Mouse (Mus musculus) right cerebral cortex, postnatal 25 days (tissue): ENCODE measurements around the gene Polr2h.

Source experiments
- DNase-seq: peaks from one replicate; pipeline ENCODE4 v3.0.0; 2022

Polr2h gene

DNA sequence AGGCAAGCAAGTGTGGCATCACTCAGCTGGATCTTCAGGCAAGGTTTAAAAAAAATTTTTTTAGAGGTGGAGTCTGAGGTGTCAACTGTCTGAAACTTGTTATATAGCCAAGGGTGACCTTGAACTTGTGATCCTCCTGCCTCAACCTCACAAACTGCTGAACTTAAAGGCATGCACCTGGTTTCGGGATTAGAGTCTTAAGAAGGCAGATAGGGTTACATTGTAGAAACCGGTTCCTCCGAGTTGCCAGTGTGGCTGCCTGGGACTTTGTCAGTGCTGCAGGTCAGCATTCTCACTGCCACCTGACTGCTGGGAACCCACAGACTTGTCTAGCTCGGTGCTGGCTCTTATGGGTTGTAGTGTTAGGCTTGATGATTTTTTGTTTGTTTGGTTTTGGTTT lies 5.8 kb downstream of the Polr2h start:
- no peak for DNase-seq

DNA sequence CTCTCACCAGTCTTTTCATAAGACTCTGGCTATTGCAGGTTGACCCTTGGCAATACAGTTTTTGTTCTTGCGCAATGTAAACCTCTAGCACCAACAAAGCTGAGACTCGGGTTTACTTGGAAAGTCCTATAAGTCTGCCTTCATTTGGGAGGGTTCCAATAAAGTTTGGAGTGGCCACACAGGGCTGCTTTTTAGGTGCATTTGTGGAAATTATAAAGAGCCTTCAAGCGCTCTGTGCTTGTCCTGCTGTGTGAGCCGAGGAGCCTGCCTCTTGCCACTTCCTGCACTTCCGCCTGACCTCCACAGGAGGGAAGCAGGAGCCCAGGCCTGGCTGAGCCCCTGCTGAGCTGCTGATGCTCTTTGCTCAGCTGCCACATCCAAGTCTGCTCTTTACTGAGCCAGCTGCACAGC lies 6.9 kb downstream of the Polr2h start:
- peak; percentile 29 for DNase-seq

- DNase-seq, result no peak
These were observed 7.9 kb downstream of the Polr2h start for GRCm38 (mm10) chr16:20725321-20725720.

DNA sequence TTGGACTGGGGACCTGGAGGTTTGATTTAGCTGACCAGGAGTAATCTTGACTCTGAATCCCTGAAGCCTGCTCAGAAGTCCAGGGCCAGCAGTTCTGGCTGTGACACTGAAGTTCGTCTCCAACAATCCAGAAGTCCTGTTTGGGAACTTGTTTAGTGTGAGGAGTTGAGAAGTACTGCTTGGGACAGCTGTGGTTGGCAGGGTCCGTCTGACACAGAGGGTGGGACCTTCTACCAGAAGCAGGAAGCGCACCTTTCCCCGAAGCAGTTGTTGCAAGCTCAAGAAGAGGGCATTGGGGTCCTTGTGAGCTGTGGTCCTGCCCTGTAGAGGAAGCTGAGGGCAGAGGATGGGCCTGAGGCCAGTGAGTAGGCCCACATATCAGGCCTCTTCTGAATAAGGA lies 8.3 kb downstream of the Polr2h start:
- no peak for DNase-seq

DNA sequence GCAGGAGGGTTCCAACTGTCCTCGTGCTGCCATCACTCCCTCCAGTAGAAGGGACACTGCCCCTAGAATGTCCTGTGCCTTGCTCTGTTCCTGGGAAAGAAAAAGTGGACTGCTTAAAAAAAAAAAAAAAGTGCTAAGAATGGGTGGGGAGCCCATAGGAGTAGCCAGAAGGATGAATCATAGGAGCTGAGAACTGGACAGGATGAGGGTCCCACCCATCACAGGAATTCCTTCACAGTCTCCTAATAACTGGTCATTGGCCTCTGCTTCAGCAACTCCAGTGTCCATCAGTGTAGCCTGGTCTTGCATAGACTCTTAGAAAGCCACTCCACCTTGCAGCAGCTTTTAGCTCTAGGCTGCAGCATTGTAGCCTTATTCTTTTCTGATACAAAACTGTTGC lies 8.9 kb downstream of the Polr2h start:
- no peak for DNase-seq

DNA sequence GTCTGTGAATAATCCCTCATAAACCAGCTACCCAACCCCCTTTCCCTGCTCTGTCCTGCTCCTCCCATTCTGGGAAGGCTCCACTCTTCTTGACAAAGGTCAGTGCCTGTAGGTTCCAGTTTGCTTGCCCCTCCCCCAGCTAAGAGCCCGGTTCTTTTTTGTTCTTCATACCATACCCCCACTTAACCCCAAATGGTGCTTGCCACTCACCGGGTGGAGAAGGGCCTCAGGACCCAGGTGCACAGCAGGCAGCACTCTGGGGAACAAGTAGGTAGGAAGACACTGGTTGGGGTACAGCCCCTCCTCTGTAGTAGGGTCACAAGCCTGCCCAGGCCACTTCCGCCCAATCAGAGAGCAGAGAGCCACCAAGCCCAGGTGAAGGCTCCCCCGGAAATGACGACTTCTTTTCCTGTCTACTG lies 12.8 kb downstream of the Polr2h start:
- DNase-seq, result no peak

DNA sequence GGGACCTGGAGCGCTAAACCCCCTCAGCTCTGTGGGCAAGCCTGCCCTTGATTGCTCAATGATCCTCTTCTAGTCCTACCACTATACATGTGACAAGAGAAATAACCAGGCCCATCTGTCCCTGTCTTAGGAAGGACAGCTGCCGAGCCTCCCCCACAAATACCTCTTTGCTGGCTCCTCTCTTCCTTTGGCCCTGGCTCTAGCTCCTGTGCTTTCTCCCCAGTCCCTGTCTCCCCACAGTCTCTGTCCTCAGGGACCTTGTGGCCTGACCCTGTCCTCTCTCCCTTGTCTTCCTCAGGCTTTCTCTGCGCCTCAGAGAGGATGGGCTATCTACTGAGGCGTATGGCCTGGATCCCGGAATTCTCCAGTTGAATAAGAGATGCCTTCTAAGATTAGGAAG lies 14.2 kb downstream of the Polr2h start:
- peak; percentile 52 for DNase-seq

DNA sequence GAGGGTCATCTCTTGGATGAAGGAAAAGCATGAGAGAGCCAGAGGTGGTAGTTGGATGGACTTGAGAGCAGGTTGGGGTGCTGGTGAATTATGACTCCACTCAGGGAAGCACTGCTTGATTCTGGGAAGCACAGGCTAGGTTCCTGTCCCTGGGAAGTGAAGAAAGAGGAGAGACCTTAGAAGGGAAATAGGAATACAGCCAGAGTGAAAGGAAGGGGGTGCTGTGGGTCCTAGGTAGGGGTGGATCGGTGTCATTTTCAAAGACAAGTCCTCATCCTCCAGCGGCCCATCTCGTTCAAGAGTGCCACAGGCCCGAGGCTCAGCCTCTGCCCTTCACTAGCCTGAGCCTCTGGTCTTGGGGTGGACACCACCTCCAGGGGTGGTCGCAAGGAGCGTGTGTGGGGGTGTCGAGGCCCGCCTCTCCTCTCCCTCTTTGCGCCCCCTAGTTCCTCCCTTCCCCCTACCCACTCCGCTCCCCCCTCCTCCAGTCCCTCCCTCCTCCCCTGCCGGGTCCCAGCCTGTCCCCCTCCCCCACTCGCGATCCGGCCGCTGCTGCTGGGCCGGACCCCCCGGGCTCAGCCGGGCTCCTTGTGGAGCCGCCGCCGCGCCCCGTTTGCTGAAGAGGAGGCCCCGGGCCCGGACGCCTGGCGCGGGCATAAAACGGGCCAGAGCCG lies 14.9 kb downstream of the Polr2h start:
- peak; percentile 23 for DNase-seq

DNA sequence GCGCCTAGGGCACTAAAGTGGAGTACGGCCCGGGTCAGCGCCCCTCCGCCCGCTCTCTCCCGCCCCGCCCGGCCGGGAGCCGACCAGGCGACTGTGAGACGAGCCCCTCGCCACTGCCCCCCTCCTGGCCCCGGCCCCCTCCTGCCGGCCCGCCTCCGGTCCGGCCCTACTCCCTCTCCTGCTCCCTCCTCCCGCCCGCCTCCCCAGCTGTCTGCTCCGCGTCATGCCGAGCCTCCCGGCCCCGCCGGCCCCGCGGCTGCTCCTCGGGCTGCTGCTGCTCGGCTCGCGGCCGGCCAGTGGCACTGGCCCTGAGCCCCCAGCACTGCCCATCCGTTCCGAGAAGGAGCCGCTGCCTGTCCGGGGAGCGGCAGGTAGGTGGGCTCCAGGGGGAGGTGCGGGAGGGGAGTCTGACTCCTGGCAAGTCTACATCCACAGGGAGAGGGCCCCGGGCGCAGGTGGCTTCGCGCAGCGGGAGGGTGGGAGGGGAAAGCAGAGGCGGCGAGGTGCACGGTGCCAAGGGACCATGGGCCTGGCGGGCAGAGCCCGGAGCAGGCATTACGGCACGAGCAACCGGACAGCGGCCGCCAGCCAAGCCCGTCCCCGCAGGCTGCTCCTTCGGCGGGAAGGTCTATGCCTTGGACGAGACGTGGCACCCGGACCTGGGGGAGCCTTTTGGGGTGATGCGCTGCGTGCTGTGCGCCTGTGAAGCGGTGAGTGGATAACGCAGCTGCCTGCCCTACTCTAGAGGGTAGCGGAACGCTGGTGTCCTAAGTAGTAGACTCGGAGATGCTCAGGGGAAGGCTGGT lies 15.7 kb downstream of the Polr2h start, which contains the start of gene Chrd:
Gene Chrd (plus strand): TSS at position 203 of the 806 bp plus-strand sequence.
- DNase-seq, result peak; percentile 76

DNA sequence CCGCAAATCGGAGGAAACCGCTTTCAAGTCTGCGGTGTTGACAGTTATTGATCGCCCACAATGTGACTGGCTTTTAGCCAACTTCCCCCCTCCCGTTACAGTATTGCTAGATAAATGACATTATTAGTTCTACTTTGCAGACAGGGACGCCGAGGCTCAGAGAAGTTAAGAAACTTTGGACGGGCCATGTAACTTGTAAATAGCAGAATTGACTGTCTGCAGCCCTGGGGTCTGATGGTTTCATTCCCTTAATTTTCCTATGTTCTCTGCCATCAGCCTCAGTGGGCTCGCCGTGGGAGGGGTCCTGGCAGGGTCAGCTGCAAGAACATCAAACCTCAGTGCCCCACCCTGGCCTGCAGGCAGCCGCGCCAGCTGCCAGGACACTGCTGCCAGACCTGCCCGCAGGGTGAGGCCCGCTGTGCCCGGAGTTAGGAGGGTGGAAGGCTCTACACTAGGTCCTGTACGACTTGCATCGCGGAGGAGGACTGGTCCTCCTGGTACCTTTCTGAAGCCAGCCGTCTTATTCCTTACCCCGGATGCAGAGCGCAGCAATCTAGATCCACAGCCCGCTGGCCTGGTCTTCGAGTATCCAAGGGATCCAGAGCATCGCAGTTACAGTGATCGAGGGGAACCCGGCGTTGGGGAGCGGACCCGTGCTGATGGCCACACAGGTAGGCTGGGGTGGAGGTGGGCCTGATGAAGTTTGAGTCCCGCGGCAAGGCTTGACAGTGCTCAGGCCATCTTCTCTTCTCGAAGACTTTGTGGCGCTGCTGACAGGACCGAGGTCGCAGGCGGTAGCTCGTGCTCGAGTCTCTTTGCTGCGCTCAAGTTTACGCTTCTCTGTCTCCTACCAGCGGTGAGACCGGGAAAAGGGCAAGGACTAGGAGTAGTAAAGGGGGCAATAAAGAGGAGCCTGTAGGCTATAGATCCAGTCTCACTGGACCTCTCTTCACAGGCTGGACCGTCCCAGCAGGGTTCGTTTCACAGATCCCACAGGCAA lies 16.6 kb downstream of the Polr2h start, which contains the start of gene Thpo:
Gene Thpo (minus strand): TSS at position 781 of the 1,000 bp plus-strand sequence.
- DNase-seq, result no peak

- DNase-seq, result no peak
These were observed 18.2 kb downstream of the Polr2h start for GRCm38 (mm10) chr16:20735651-20736050.

DNA sequence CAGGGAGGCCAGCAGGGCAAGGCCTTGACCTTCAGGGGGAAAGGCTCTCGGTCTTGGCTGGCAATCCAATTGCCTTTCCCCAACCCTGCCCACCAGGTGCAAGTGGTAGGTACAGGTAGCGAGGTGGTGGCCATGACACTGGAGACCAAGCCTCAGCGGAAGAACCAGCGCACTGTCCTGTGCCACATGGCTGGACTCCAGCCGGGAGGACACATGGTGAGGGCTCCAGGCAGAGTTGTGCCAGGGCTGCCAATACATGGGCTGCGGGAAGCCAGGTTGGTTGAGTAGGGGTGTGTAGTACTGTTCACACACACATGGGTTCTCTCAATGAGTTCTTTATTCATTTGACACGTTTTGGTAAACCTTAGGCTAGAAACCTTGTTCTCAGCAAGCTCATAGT lies 18.7 kb downstream of the Polr2h start:
- DNase-seq, result no peak

- no peak for DNase-seq
These were observed 19.4 kb downstream of the Polr2h start for GRCm38 (mm10) chr16:20736823-20737222.

- no peak for DNase-seq
These were observed 22.4 kb downstream of the Polr2h start for GRCm38 (mm10) chr16:20739845-20740244.

DNA sequence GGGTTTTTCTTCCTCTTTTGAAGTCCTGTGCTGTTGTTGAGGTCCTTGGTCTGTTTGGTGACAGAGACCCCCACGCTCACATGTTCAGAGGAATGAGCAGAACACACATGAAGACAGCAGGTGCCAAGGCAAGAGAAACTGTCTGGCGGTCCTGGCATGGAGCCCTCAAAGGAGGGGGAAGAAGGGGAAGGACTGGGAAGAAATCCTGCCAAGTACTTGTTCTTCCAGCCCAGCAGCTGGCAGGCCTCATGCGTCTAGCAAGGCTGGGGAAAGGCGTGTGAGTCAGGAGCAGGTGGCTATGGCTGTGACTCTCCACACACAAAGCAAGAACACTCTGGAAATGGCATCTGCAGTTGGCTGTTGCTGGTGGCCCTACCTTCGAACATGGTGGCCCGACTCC lies 29.2 kb downstream of the Polr2h start:
- peak; percentile 83 for DNase-seq

- DNase-seq, result no peak
These were observed 33.1 kb downstream of the Polr2h start for GRCm38 (mm10) chr16:20750518-20750917.

DNA sequence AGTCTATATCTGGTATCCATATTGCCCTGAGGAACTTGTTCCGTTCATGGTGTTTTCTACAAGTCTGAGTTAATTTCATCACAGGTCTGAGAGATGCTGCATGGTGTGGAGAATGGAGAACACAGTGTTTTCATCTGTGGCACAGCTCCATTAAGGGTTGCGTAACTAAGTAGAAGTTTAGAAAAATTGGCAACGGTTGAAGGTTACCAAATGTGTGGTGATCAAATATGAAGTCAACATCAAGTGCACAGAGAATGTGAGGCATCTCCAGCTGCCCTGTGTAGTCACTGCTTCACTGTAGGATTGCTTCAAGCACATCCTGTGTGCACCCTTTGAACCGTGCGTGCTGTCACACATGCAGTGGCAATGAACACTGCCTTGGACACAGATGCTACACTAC lies 38.6 kb downstream of the Polr2h start:
- no peak for DNase-seq

DNA sequence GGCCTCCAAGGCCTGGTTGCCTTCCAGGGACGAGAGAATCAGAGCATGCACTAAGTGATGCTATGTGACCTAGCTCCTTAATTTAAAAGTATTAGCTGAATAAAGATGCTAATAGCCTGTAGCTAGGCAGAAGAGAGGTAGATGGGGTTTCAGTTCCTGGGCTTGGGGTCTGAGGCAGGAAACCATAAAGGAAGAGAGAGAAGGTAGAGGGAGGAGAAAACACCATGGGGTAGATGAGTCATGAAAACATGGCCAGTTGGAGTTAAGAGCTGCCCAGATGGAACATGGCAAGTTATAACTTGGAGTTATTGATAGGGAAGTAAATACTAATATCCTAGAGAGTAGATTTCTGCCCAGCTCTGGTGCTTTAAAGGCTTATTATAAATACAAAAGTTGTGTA lies 39.9 kb downstream of the Polr2h start:
- no peak for DNase-seq

DNA sequence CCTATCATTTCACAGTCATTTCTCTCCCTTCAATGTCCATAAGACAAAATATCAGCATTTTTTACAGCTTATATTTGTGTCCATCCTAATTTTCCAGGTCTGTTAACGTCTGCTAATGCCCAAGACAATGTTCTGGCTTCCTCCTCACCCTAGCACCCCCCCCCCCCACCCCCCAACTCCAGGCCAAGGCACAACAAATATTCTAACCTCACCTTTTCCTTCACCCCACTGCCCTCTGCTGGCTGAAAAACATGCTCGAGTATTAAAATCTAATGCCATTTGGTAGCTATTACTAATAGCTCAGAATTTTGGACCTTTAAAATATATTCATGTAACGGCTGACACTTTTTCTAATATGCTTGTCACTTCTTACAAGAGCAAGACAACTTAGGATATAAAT lies 44.2 kb downstream of the Polr2h start:
- no peak for DNase-seq

DNA sequence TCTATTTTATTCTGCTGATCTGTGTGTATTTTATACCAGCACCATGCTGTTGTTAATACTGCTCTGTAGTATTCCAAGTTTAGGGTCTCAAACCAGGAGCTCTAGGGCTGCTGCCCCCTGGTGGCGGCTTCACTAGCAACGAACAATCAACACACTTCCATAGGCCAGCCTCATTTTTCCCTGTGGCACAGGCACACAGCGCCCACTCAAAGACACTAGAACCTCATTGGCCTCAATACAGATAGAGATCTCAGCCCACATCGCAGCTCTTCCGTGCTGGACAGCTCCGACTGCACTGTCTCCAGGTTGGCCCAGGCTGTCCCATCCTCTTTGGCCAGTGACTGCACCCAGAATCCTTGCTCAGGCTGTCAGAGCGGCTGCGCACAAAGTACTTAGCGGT lies 47.8 kb downstream of the Polr2h start:
- DNase-seq, result no peak
